Mouse (Mus musculus): ENCODE data around the gene Stra6. TPM values are rescaled to one million over a fixed set of nuclear protein-coding genes. Genes with fewer than 3 reads are reported as not detected.

Gene Stra6
- total RNA-seq, 2 experiments from 2014 or later = not detected

GRCm38 (mm10) chr9:58162173-58162572, 98.6 kb downstream of the Stra6 start:
- no peak for ATAC-seq (ENCODE audit: poor library complexity, severe bottlenecking)

GRCm38 (mm10) chr9:58163146-58163545, 99.6 kb downstream of the Stra6 start:
- ATAC-seq (ENCODE audit: poor library complexity, severe bottlenecking) = no peak

- ATAC-seq (ENCODE audit: poor library complexity, severe bottlenecking) = no peak
Observed at GRCm38 (mm10) chr9:58165779-58166178, 102.2 kb downstream of the Stra6 start.

GRCm38 (mm10) chr9:58168880-58169279, 105.3 kb downstream of the Stra6 start:
- ATAC-seq (ENCODE audit: poor library complexity, severe bottlenecking) = no peak

- ATAC-seq (ENCODE audit: poor library complexity, severe bottlenecking) = no peak
Observed at GRCm38 (mm10) chr9:58169426-58169825, 105.8 kb downstream of the Stra6 start.

GRCm38 (mm10) chr9:58172863-58173262, 109.3 kb downstream of the Stra6 start:
- ATAC-seq (ENCODE audit: poor library complexity, severe bottlenecking) = no peak

GRCm38 (mm10) chr9:58174818-58175251, 111.2 kb downstream of the Stra6 start:
- no peak for ATAC-seq (ENCODE audit: poor library complexity, severe bottlenecking)

GRCm38 (mm10) chr9:58175745-58176487, 112.3 kb downstream of the Stra6 start:
- ATAC-seq (ENCODE audit: poor library complexity, severe bottlenecking) = no peak

GRCm38 (mm10) chr9:58177165-58177564, 113.6 kb downstream of the Stra6 start:
- no peak for ATAC-seq (ENCODE audit: poor library complexity, severe bottlenecking)

- no peak for ATAC-seq (ENCODE audit: poor library complexity, severe bottlenecking)
Observed at GRCm38 (mm10) chr9:58179390-58179789, 115.8 kb downstream of the Stra6 start.

GRCm38 (mm10) chr9:58184456-58184855, 120.9 kb downstream of the Stra6 start:
- ATAC-seq (ENCODE audit: poor library complexity, severe bottlenecking) = no peak

GRCm38 (mm10) chr9:58194222-58194621, 130.6 kb downstream of the Stra6 start:
- ATAC-seq (ENCODE audit: poor library complexity, severe bottlenecking) = no peak

GRCm38 (mm10) chr9:58195671-58196070, 132.1 kb downstream of the Stra6 start:
- ATAC-seq (ENCODE audit: poor library complexity, severe bottlenecking) = no peak

GRCm38 (mm10) chr9:58196141-58196540, 132.6 kb downstream of the Stra6 start:
- no peak for ATAC-seq (ENCODE audit: poor library complexity, severe bottlenecking)

GRCm38 (mm10) chr9:58196610-58197567, 133.3 kb downstream of the Stra6 start:
- no peak for ATAC-seq (ENCODE audit: poor library complexity, severe bottlenecking)

- peak; percentile 70 for ATAC-seq (ENCODE audit: poor library complexity, severe bottlenecking)
Observed at GRCm38 (mm10) chr9:58197781-58198701, 134.5 kb downstream of the Stra6 start.

- no peak for ATAC-seq (ENCODE audit: poor library complexity, severe bottlenecking)
Observed at GRCm38 (mm10) chr9:58198801-58199371, 135.3 kb downstream of the Stra6 start.

GRCm38 (mm10) chr9:58199381-58200269, 136.0 kb downstream of the Stra6 start:
- ATAC-seq (ENCODE audit: poor library complexity, severe bottlenecking) = no peak
